Mouse (Mus musculus) heart, postnatal 0 days (tissue): ENCODE data around the gene Ppp4c. TPM values are rescaled to one million over a fixed set of nuclear protein-coding genes. Genes with fewer than 3 reads are reported as not detected.

Experiments
- ATAC-seq: fragments of 200-750 bp; cut with Nextera tagmentation; 2 replicates; pipeline ENCODE4 v1.8.0; 2017; ENCODE audit warnings: low read depth, moderate number of reproducible peaks, moderate library complexity; ENCODE audit not compliant: insufficient read depth
- DNase-seq: peaks from one replicate; pipeline ENCODE4 v3.0.0-alpha.2; 2016; ENCODE audit warnings: low spot score
- H3K27ac ChIP-seq: fragments of 300-500 bp; sonication (generic); 2 replicates; pipeline ENCODE4 v1.5.1; 2014; ENCODE audit warnings: low read depth, mild to moderate bottlenecking
- H3K27me3 ChIP-seq: fragments of 300-500 bp; sonication (generic); 2 replicates; pipeline ENCODE4 v1.6.1; 2014; ENCODE audit warnings: low read length, mixed read lengths; ENCODE audit not compliant: control insufficient read depth, insufficient read depth
- H3K36me3 ChIP-seq: fragments of 300-500 bp; sonication (generic); replicated peaks from 2 replicates; pipeline ENCODE4 v1.6.1; 2014; ENCODE audit warnings: low read length, mixed read lengths; ENCODE audit not compliant: control insufficient read depth, insufficient read depth
- H3K4me1 ChIP-seq: fragments of 300-500 bp; sonication (generic); 2 replicates; pipeline ENCODE4 v1.6.1; 2014; ENCODE audit warnings: antibody characterized with exemption; ENCODE audit not compliant: control insufficient read depth, insufficient read depth
- H3K4me2 ChIP-seq: fragments of 300-500 bp; sonication (generic); 2 replicates; pipeline ENCODE4 v1.6.1; 2014; ENCODE audit warnings: low read depth, mild to moderate bottlenecking, low read length, moderate library complexity
- H3K4me3 ChIP-seq: fragments of 300-500 bp; sonication (generic); 2 replicates; pipeline ENCODE4 v1.5.1; 2014; ENCODE audit warnings: low read depth, low read length
- H3K9ac ChIP-seq: fragments of 300-500 bp; sonication (generic); replicated peaks from 2 replicates; pipeline ENCODE4 v1.6.1; 2014; ENCODE audit warnings: low read depth, low read length, mixed read lengths
- H3K9me3 ChIP-seq: fragments of 300-500 bp; sonication (generic); replicated peaks from 2 replicates; pipeline ENCODE4 v1.6.1; 2016; ENCODE audit warnings: low read length; ENCODE audit not compliant: control insufficient read depth
- CTCF ChIP-seq: IDR thresholded peaks from 2 replicates; pipeline ENCODE4 v1.5.1; 2016; ENCODE audit warnings: antibody characterized with exemption, control low read depth, low read depth
- EP300 ChIP-seq: IDR thresholded peaks from 2 replicates; pipeline ENCODE4 v1.6.1; 2016; ENCODE audit warnings: antibody characterized with exemption, low read depth
- WGBS: fragments of 180-500 bp; shearing (Covaris S2); extraction: QIAGEN DNeasy Blood & Tissue Kit; methylation state at CpG from one replicate; pipeline ENCODE4 v1.1.7; 2014; 5-methylcytosine and 5-hydroxymethylcytosine counted together
- polyA plus RNA-seq: library from polyadenylated mRNA; unstranded; fragments of >200 nt; fragmentation: Nextera tagmentation; extraction: Ambion mirVana; gene quantifications from 2 replicates; pipeline ENCODE4 v1.2.1, GENCODE M21; 2015
- total RNA-seq: library from RNA; depleted of rRNA; stranded (reverse); fragments of >200 nt; gene quantifications from 2 replicates; pipeline ENCODE4 v1.2.3, GENCODE M21; 2014; ENCODE audit warnings: low replicate concordance

Ppp4c gene
- total and polyA plus RNA-seq, 2 experiments from 2014 or later, result 77.4 to 118 TPM

- Histone ChIP-seq H3K4me2 (peak within 1 kb of the TSS; percentile 91), H3K4me3 (peak within 1 kb of the TSS; percentile 82), H3K27me3 (no peaks in the 10 kb centered on the region), H3K9ac (peak within 1 kb of the TSS; percentile 87), H3K27ac (peak within 1 kb of the TSS; percentile 94), H3K9me3 (no peaks in the 10 kb centered on the region), H3K4me1 (peaks cover 13% of the 10 kb centered on the region; the same call in 1 of the 2 replicates), H3K36me3 (peaks cover 14% of the 10 kb centered on the region)
- WGBS, result 4% methylated on average over 31 of the region's 38 CpGs
- DNase-seq, result peak; percentile 90
- TF ChIP-seq CTCF (peak; percentile 65), EP300 (no peak)
- ATAC-seq, result peak; percentile 75
Observed at GRCm38 (mm10) chr7:126759050-126759671, 33.1 kb downstream of the Ppp4c start, which contains the start of gene Mapk3. Gene Mapk3 (plus strand): TSS chr7:126759601.

- DNase-seq (no peak), ATAC-seq (no peak)
- H3K4me2 ChIP-seq, result no peak overlapping the region
- peaks cover 8% of the 10 kb centered on the region; the same call in 1 of the 2 replicates for H3K36me3 ChIP-seq
- H3K27me3 ChIP-seq, result no peaks in the 10 kb centered on the region
- TF ChIP-seq CTCF (no peak), EP300 (no peak)
- H3K4me1 ChIP-seq, result peaks cover 13% of the 10 kb centered on the region; the same call in 1 of the 2 replicates
- H3K9me3 ChIP-seq, result no peaks in the 10 kb centered on the region
- WGBS, result 79% methylated on average over 7 of the region's 7 CpGs
- H3K27ac ChIP-seq, result no peak overlapping the region
- no peak overlapping the region for H3K4me3 ChIP-seq
- no peak overlapping the region for H3K9ac ChIP-seq
Observed at GRCm38 (mm10) chr7:126758539-126758938, 33.8 kb downstream of the Ppp4c start.

DNA sequence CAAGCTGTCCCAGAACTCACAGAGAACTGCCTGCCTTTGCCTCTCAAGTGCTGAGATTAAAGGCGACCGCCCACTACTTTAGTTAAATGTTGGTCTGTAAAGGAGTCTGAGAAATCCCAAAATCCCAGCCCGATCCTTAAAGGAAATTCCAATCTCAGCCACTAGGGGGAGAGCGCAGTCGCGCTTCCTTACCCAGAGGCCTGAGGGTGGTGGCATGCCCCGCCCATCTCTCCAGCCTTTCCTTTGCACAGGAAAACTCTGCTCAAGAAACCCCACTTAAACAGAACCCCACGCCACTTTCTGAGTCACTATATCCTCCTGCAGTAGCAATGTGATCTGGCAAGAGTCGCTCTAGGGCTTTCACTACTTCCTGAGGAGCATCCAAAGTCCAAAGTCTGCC, 37.4 kb downstream of the Ppp4c start:
- no peak for TF ChIP-seq EP300
- peak; percentile 89 for TF ChIP-seq CTCF
- Histone ChIP-seq H3K4me3 (0 out of 2 replicates have a peak overlapping the region, but pooled peaks have one; percentile 17), H3K36me3 (no peaks in the 10 kb centered on the region), H3K9ac (peak overlapping the region; percentile 42; the same call in 1 of the 2 replicates), H3K4me1 (0 out of 2 replicates have a peak, but pooled peaks cover 4% of the 10 kb centered on the region), H3K9me3 (no peaks in the 10 kb centered on the region), H3K27me3 (no peaks in the 10 kb centered on the region), H3K4me2 (peak overlapping the region; percentile 40), H3K27ac (peak overlapping the region; percentile 44; the same call in 1 of the 2 replicates)
- peak; percentile 75 for DNase-seq
- WGBS, result under 1% methylated on average over 9 of the region's 9 CpGs
- ATAC-seq, result peak; percentile 59

- no peak for TF ChIP-seq EP300
- no peak for TF ChIP-seq CTCF
- 92% methylated on average over 17 of the region's 17 CpGs for WGBS
Observed at GRCm38 (mm10) chr7:126749582-126750343, 42.5 kb downstream of the Ppp4c start.

DNA sequence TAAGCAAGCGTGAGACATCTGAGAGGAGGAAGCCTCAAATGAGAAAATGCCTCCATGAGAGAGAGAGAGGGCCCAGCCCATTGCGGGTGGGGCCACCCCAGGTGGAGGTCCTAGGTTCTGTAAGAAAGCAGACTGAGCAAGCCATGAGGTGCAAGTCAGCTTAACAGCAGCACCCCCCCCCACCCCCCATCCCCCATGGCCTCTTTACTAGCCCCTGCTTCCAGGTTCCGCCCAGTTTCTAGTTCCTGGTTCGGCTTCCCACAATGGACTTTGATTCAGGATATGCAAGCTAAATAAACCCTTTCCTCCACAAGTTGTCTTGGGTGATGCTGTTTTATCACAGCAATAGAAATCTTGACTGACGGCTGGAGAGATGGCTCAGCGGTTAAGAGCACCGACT, 43.5 kb downstream of the Ppp4c start:
- no peak overlapping the region for H3K27ac ChIP-seq
- 68% methylated on average over 7 of the region's 7 CpGs for whole genome bisulfite sequencing
- no peaks in the 10 kb centered on the region for H3K4me1 ChIP-seq
- no peaks in the 10 kb centered on the region for H3K27me3 ChIP-seq
- H3K36me3 ChIP-seq, result no peaks in the 10 kb centered on the region
- no peak overlapping the region for H3K4me2 ChIP-seq
- TF ChIP-seq EP300, result no peak
- no peak for TF ChIP-seq CTCF
- H3K9me3 ChIP-seq, result no peaks in the 10 kb centered on the region
- ATAC-seq (no peak), DNase-seq (no peak)
- H3K4me3 ChIP-seq, result no peak overlapping the region
- no peak overlapping the region for H3K9ac ChIP-seq

More at GRCm38 (mm10) chr7:126749582-126750343, 42.5 kb downstream of the Ppp4c start:
- H3K9me3 ChIP-seq, result no peaks in the 10 kb centered on the region
- H3K9ac ChIP-seq, result no peak overlapping the region
- no peaks in the 10 kb centered on the region for H3K27me3 ChIP-seq
- no peak overlapping the region for H3K4me2 ChIP-seq
- no peak overlapping the region for H3K4me3 ChIP-seq
- H3K4me1 ChIP-seq, result no peaks in the 10 kb centered on the region
- H3K36me3 ChIP-seq, result no peaks in the 10 kb centered on the region
- DNase-seq, result no peak
- no peak for ATAC-seq
- H3K27ac ChIP-seq, result no peak overlapping the region
